Mouse (Mus musculus) liver, embryonic 12.5 days (tissue): Measurements from ENCODE around the gene Btbd3. TPM values are rescaled to one million over a fixed set of nuclear protein-coding genes. Genes with fewer than 3 reads are reported as not detected.

Source experiments
- ATAC-seq: fragments of 200-750 bp; cut with Nextera tagmentation; 2 replicates; pipeline ENCODE4 v1.8.0; 2017; ENCODE audit warnings: moderate number of reproducible peaks, mild to moderate bottlenecking, moderate library complexity
- H3K27ac ChIP-seq: fragments of 300-500 bp; sonication (generic); 2 replicates; pipeline ENCODE4 v1.5.1; 2016; ENCODE audit warnings: mild to moderate bottlenecking
- H3K27me3 ChIP-seq: fragments of 300-500 bp; sonication (generic); replicated peaks from 2 replicates; pipeline ENCODE4 v1.6.1; 2016; ENCODE audit warnings: mild to moderate bottlenecking, moderate library complexity
- H3K36me3 ChIP-seq: fragments of 300-500 bp; sonication (generic); 2 replicates; pipeline ENCODE4 v1.6.1; 2016; ENCODE audit warnings: mild to moderate bottlenecking, moderate library complexity
- H3K4me1 ChIP-seq: fragments of 300-500 bp; sonication (generic); 2 replicates; pipeline ENCODE4 v1.6.1; 2016
- H3K4me2 ChIP-seq: fragments of 300-500 bp; sonication (generic); 2 replicates; pipeline ENCODE4 v1.6.1; 2016; ENCODE audit warnings: mild to moderate bottlenecking, moderate library complexity
- H3K4me3 ChIP-seq: fragments of 300-500 bp; sonication (generic); 2 replicates; pipeline ENCODE4 v1.5.1; 2016; ENCODE audit warnings: mild to moderate bottlenecking, moderate library complexity
- H3K9ac ChIP-seq: fragments of 300-500 bp; sonication (generic); 2 replicates; pipeline ENCODE4 v1.6.1; 2016; ENCODE audit warnings: mild to moderate bottlenecking, moderate library complexity
- H3K9me3 ChIP-seq: fragments of 300-500 bp; sonication (generic); replicated peaks from 2 replicates; pipeline ENCODE4 v1.6.1; 2016; ENCODE audit warnings: mild to moderate bottlenecking, moderate library complexity
- WGBS: fragments of 180-500 bp; shearing (Covaris S2); methylation state at CpG from one replicate; pipeline ENCODE4 v1.1.7; 2016; ENCODE audit not compliant: insufficient replicate concordance; 5-methylcytosine and 5-hydroxymethylcytosine counted together
- polyA plus RNA-seq: library from polyadenylated mRNA; unstranded; fragments of >200 nt; fragmentation: Nextera tagmentation; extraction: Ambion mirVana; gene quantifications from 2 replicates; pipeline ENCODE4 v1.2.1, GENCODE M21; 2016

Btbd3 gene
- polyA plus RNA-seq, 1 experiment from 2014 or later, result 3.1 TPM

DNA sequence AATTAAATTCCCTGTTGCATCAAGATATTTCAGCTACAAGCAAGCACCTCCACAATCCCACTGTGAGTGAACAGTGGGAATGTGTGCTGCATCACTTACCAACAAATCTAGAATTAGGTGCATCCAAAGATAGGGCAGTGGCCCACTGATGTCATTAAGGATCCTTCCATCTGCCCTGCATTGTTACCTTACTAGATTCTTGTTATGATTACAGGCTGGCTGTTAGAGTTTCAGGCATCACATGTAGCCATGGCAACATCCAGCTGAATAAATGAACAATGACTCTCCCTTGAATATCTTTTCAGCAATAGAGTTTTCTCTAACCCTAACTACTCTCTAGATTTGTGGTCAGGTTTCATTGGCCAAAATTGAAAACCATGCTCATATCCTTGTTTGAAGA lies 150.3 kb downstream of the Btbd3 start:
- H3K9ac ChIP-seq, result no peak overlapping the region
- ATAC-seq, result no peak
- H3K9me3 ChIP-seq, result no peaks in the 10 kb centered on the region
- no peaks in the 10 kb centered on the region for H3K36me3 ChIP-seq
- H3K27ac ChIP-seq, result no peak overlapping the region
- no peaks in the 10 kb centered on the region for H3K27me3 ChIP-seq
- no peak overlapping the region for H3K4me2 ChIP-seq
- H3K4me1 ChIP-seq, result no peaks in the 10 kb centered on the region
- no peak overlapping the region for H3K4me3 ChIP-seq

DNA sequence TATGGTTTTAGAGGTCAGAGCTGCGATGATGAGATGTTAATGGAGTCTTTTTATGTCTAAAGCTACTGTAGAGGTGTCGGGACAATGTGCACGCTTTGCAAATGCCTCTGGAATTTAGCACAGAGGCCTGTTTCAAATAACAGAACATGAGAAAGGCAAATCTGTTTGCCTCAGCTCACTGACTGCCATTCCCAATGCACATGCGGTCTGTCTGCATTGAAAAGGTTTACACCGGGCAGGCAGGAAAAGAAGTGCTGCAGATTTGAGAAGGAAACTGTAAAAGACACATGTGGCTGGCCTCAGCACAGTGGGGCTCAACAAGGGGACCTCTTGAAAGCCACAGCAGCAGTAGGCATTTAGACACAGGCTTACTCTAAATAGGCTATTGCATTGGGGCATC lies 156.2 kb downstream of the Btbd3 start:
- no peak overlapping the region for H3K4me2 ChIP-seq
- ATAC-seq, result no peak
- H3K4me1 ChIP-seq, result no peaks in the 10 kb centered on the region
- no peaks in the 10 kb centered on the region for H3K9me3 ChIP-seq
- WGBS, result 57% methylated on average over 5 of the region's 5 CpGs
- H3K4me3 ChIP-seq, result no peak overlapping the region
- no peaks in the 10 kb centered on the region for H3K36me3 ChIP-seq
- H3K9ac ChIP-seq, result no peak overlapping the region
- H3K27ac ChIP-seq, result no peak overlapping the region
- H3K27me3 ChIP-seq, result no peaks in the 10 kb centered on the region

GRCm38 (mm10) chr2:138422321-138422720 lies 166.0 kb downstream of the Btbd3 start:
- no peak overlapping the region for H3K4me2 ChIP-seq
- H3K9me3 ChIP-seq, result 0 out of 2 replicates have a peak, but pooled peaks cover 4% of the 10 kb centered on the region
- 54% methylated on average over 2 of the region's 2 CpGs for WGBS

GRCm38 (mm10) chr2:138431991-138432390 lies 175.6 kb downstream of the Btbd3 start:
- Histone ChIP-seq H3K9me3 (no peaks in the 10 kb centered on the region), H3K9ac (no peak overlapping the region), H3K27me3 (no peaks in the 10 kb centered on the region), H3K4me2 (no peak overlapping the region), H3K27ac (no peak overlapping the region), H3K4me3 (no peak overlapping the region), H3K36me3 (no peaks in the 10 kb centered on the region), H3K4me1 (no peaks in the 10 kb centered on the region)
- WGBS, result 48% methylated on average over 2 of the region's 2 CpGs
- ATAC-seq, result no peak

More at GRCm38 (mm10) chr2:138422321-138422720, 166.0 kb downstream of the Btbd3 start:
- Histone ChIP-seq H3K9ac (no peak overlapping the region), H3K36me3 (no peaks in the 10 kb centered on the region), H3K27ac (no peak overlapping the region), H3K27me3 (no peaks in the 10 kb centered on the region), H3K4me3 (no peak overlapping the region), H3K4me1 (no peaks in the 10 kb centered on the region)
- ATAC-seq, result no peak

DNA sequence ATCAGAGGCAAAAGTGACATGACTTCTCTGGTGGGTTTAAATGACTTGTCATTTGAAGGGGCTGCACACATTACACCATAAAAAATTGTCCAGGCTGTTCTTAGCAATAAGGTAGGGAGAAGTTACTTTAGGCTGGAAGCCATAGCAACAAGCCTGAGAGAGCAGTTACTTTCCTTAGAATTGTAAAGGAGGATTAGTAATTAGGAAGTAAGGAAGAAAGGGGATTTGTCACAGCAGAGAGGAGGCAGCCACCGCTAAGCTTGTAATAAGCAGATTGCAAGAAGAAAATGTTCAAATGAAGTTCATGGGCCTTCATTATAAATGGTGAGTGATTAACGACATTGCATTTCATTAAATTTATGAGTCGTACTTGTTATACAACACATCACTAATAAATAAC lies 190.1 kb downstream of the Btbd3 start:
- Histone ChIP-seq H3K4me2 (no peak overlapping the region), H3K27ac (no peak overlapping the region), H3K9me3 (no peaks in the 10 kb centered on the region), H3K4me1 (no peaks in the 10 kb centered on the region), H3K9ac (no peak overlapping the region), H3K36me3 (no peaks in the 10 kb centered on the region), H3K4me3 (no peak overlapping the region), H3K27me3 (no peaks in the 10 kb centered on the region)
- 60% methylated on average over 3 of the region's 3 CpGs for WGBS
- ATAC-seq, result no peak

- no peak for ATAC-seq
- H3K4me2 ChIP-seq, result no peak overlapping the region
- no peaks in the 10 kb centered on the region for H3K36me3 ChIP-seq
- H3K9ac ChIP-seq, result no peak overlapping the region
- 0 out of 2 replicates have a peak, but pooled peaks cover 2% of the 10 kb centered on the region for H3K9me3 ChIP-seq
- H3K27ac ChIP-seq, result no peak overlapping the region
- WGBS, result 65% methylated on average over 7 of the region's 7 CpGs
- no peaks in the 10 kb centered on the region for H3K27me3 ChIP-seq
- no peak overlapping the region for H3K4me3 ChIP-seq
- no peaks in the 10 kb centered on the region for H3K4me1 ChIP-seq
These were observed 190.6 kb downstream of the Btbd3 start for GRCm38 (mm10) chr2:138446943-138447342.

GRCm38 (mm10) chr2:138447681-138448080 lies 191.3 kb downstream of the Btbd3 start:
- no peaks in the 10 kb centered on the region for H3K4me1 ChIP-seq
- no peak overlapping the region for H3K27ac ChIP-seq
- H3K27me3 ChIP-seq, result no peaks in the 10 kb centered on the region
- no peak overlapping the region for H3K4me3 ChIP-seq
- ATAC-seq, result no peak
- H3K36me3 ChIP-seq, result no peaks in the 10 kb centered on the region
- H3K9me3 ChIP-seq, result 0 out of 2 replicates have a peak, but pooled peaks cover 3% of the 10 kb centered on the region
- WGBS, result 74% methylated on average over 3 of the region's 3 CpGs
- no peak overlapping the region for H3K9ac ChIP-seq
- H3K4me2 ChIP-seq, result no peak overlapping the region

DNA sequence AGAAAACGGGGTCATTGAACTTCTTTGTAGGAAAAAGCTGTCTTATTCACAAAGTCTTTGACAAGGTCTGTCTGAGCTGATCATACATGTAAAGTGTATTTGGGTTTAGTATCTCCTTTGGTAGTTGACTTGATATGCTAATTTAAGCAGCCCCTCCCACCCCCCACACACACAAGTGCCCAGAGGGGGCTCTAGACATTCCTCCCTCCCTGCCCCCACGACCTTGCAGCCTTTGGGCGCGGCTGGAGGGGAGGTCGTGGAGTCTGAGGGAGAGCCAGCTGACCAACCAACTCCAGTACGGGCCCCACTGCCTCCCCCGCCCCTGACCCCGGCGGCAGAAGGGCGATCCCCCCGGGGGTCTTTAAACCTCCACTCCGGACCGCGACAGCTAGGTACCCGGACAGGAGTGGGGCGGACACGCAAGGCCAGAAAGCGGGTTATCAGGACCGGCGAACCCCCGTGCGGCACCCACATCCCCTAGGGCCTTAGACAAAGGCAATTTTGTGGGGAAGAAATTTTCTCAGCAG lies 211.7 kb downstream of the Btbd3 start:
- H3K27ac ChIP-seq, result no peak overlapping the region
- no peak overlapping the region for H3K4me3 ChIP-seq
- 0 out of 2 replicates have a peak, but pooled peaks cover 4% of the 10 kb centered on the region for H3K9me3 ChIP-seq
- WGBS, result 64% methylated on average over 22 of the region's 22 CpGs
- H3K9ac ChIP-seq, result no peak overlapping the region
- no peak for ATAC-seq
- no peaks in the 10 kb centered on the region for H3K27me3 ChIP-seq
- H3K4me2 ChIP-seq, result no peak overlapping the region
- no peaks in the 10 kb centered on the region for H3K4me1 ChIP-seq
- H3K36me3 ChIP-seq, result no peaks in the 10 kb centered on the region

GRCm38 (mm10) chr2:138473407-138473806 lies 217.0 kb downstream of the Btbd3 start:
- H3K27ac ChIP-seq, result no peak overlapping the region
- ATAC-seq, result no peak
- no peaks in the 10 kb centered on the region for H3K4me1 ChIP-seq
- H3K4me3 ChIP-seq, result no peak overlapping the region
- no peak overlapping the region for H3K4me2 ChIP-seq
- no peak overlapping the region for H3K9ac ChIP-seq
- H3K36me3 ChIP-seq, result no peaks in the 10 kb centered on the region
- 74% methylated on average over 5 of the region's 5 CpGs for WGBS
- no peaks in the 10 kb centered on the region for H3K27me3 ChIP-seq
- no peaks in the 10 kb centered on the region for H3K9me3 ChIP-seq

- H3K36me3 ChIP-seq, result no peaks in the 10 kb centered on the region
- 70% methylated on average over 3 of the region's 3 CpGs for WGBS
- no peaks in the 10 kb centered on the region for H3K4me1 ChIP-seq
- H3K27ac ChIP-seq, result no peak overlapping the region
- H3K9ac ChIP-seq, result no peak overlapping the region
- H3K9me3 ChIP-seq, result no peaks in the 10 kb centered on the region
- H3K27me3 ChIP-seq, result no peaks in the 10 kb centered on the region
- H3K4me2 ChIP-seq, result no peak overlapping the region
- H3K4me3 ChIP-seq, result no peak overlapping the region
- no peak for ATAC-seq
These were observed 220.1 kb downstream of the Btbd3 start for GRCm38 (mm10) chr2:138476486-138476885.

- H3K9ac ChIP-seq, result no peak overlapping the region
- no peak overlapping the region for H3K4me3 ChIP-seq
- ATAC-seq, result no peak
- no peak overlapping the region for H3K4me2 ChIP-seq
- H3K4me1 ChIP-seq, result no peaks in the 10 kb centered on the region
- H3K36me3 ChIP-seq, result no peaks in the 10 kb centered on the region
- H3K27me3 ChIP-seq, result no peaks in the 10 kb centered on the region
- H3K9me3 ChIP-seq, result no peaks in the 10 kb centered on the region
- H3K27ac ChIP-seq, result no peak overlapping the region
- 79% methylated on average over 5 of the region's 5 CpGs for WGBS
These were observed 220.9 kb downstream of the Btbd3 start for GRCm38 (mm10) chr2:138477278-138477677.

DNA sequence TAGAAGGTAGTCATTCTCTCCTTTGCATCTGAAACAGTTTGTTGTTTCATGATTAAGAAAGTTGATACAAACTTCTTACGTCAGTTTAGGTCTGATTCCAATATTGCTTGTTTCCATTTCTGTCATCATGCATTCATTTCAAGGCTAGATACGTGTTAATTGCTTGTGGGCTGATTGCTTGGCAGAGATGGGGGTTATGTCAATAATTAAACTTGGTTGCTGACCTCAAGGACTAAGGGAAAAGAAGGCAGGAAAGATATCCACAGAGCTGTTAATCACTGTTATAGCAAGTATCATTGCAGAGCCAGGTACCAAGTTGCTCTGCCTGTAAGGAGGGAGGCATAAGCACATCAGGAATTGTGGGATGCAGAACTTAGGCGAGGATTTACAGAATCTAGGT lies 226.2 kb downstream of the Btbd3 start:
- Histone ChIP-seq H3K4me2 (no peak overlapping the region), H3K27ac (no peak overlapping the region), H3K27me3 (no peaks in the 10 kb centered on the region), H3K4me1 (no peaks in the 10 kb centered on the region), H3K9ac (no peak overlapping the region), H3K36me3 (no peaks in the 10 kb centered on the region), H3K4me3 (no peak overlapping the region), H3K9me3 (no peaks in the 10 kb centered on the region)
- no peak for ATAC-seq
- 52% methylated on average over 3 of the region's 3 CpGs for WGBS

GRCm38 (mm10) chr2:138484871-138485270 lies 228.5 kb downstream of the Btbd3 start:
- Histone ChIP-seq H3K9ac (no peak overlapping the region), H3K4me3 (no peak overlapping the region), H3K27ac (no peak overlapping the region), H3K27me3 (no peaks in the 10 kb centered on the region), H3K4me2 (no peak overlapping the region), H3K36me3 (no peaks in the 10 kb centered on the region), H3K4me1 (no peaks in the 10 kb centered on the region), H3K9me3 (no peaks in the 10 kb centered on the region)
- ATAC-seq, result no peak
- 69% methylated on average over 4 of the region's 4 CpGs for WGBS
